Mouse (Mus musculus): ENCODE data around the gene Gemin8. TPM values are rescaled to one million over a fixed set of nuclear protein-coding genes. Genes with fewer than 3 reads are reported as not detected.

Gemin8 gene
- polyA plus RNA-seq, 1 experiment from 2014 or later, result 7.9 TPM

DNA sequence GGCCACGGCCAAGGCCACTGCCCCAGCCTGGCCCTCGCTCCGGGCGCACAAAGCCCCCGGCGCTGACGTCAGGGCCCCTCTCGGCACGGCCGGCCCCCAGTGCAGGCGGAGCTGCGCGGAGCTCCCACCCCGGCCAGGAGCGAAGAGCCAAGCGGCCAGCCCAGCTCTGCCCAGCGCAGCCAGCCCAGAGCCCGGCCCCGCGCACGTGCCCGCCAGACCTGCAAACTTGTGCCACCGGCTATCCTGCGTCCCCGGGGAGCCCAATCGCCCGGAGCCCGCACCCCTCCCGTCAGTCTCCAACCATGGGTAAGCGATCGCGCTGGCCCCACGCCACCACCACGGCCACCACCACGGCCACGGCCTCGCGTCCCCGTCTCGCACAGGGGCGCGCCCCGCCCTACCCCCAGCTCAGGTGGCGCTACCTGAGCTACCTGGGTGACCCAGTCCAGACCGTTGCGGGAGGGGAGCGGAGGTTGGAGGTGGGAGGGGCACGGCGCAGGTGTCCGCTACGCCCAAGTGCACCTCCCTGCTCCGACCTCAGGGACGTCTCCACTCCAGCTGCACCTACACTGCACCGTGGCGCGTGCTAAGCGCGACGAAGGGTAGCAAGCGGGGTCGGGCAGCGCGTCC, 68.7 kb downstream of the Gemin8 start, which contains the start of gene Gpm6b:
Gpm6b (plus strand) TSS at position 81 of the 630 bp plus-strand sequence.
- H3K27me3 ChIP-seq (replicated peaks; ENCODE audit: insufficient read depth, low read length), result no peaks in the 10 kb centered on the region
- H3K4me2 ChIP-seq (replicated peaks; ENCODE audit: low read depth, low read length), result peak within 1 kb of the TSS; percentile 78
- no peaks in the 10 kb centered on the region for H3K4me1 ChIP-seq (ENCODE audit: insufficient read depth, low read depth, low read length)
- H3K9me3 ChIP-seq (ENCODE audit: low read length), result no peaks in the 10 kb centered on the region
- DNase-seq (ENCODE audit: low spot score) (peak; percentile 71), ATAC-seq (peak; percentile 94)
- peak within 1 kb of the TSS; percentile 52 for H3K4me3 ChIP-seq (ENCODE audit: low read depth, low read length)
- WGBS, result 21% methylated on average over 30 of the region's 63 CpGs
- TF ChIP-seq CTCF (IDR thresholded peaks at IDR 0.05) (no peak), EP300 (IDR thresholded peaks at IDR 0.05) (no peak)
- H3K36me3 ChIP-seq (ENCODE audit: insufficient read depth, low read length), result no peaks in the 10 kb centered on the region
- H3K27ac ChIP-seq (ENCODE audit: low read length), result no peak within 1 kb of the TSS
- H3K9ac ChIP-seq (replicated peaks; ENCODE audit: low read depth), result 0 out of 2 replicates have a peak within 1 kb of the TSS, but pooled peaks have one; percentile 12

DNA sequence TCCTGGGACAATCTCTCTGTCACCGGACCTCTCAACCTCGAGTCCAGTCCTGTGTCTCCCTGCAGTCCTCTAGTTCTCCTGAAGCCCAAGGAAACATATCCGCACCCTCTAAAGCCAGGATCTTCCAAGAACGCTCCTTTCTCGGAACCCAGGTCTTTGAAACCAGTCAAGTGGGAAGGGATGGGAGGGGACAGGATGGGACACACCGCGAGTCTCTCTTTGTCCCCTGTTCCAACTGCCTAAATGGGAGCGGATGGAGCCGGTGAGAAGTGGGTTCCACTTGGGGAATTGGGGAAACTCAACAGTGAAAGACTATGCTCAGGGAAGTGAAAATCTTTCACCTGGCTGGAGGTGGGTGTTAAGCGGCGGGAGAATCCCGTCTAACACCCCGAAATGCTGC, 69.3 kb downstream of the Gemin8 start:
- Histone ChIP-seq H3K9ac (replicated peaks; ENCODE audit: low read depth) (no peak overlapping the region), H3K9me3 (ENCODE audit: low read length) (no peaks in the 10 kb centered on the region), H3K4me1 (ENCODE audit: insufficient read depth, low read depth, low read length) (no peaks in the 10 kb centered on the region), H3K4me3 (ENCODE audit: low read depth, low read length) (peak overlapping the region; percentile 52), H3K36me3 (ENCODE audit: insufficient read depth, low read length) (no peaks in the 10 kb centered on the region), H3K27me3 (replicated peaks; ENCODE audit: insufficient read depth, low read length) (no peaks in the 10 kb centered on the region), H3K4me2 (replicated peaks; ENCODE audit: low read depth, low read length) (peak overlapping the region; percentile 78), H3K27ac (ENCODE audit: low read length) (no peak overlapping the region)
- ATAC-seq, result no peak
- 17% methylated on average over 13 of the region's 13 CpGs for WGBS
- TF ChIP-seq EP300 (IDR thresholded peaks at IDR 0.05) (no peak), CTCF (IDR thresholded peaks at IDR 0.05) (no peak)
- no peak for DNase-seq (ENCODE audit: low spot score)

Other genes starting within 250 kb of the Gemin8 start
- gene Gpm6b, start 68.5 kb downstream of the Gemin8 start, polyA plus RNA-seq (2015; fragmentation: Nextera tagmentation; extraction: Ambion mirVana), result 42.4 and 47.9 TPM in 2 replicates